In the genomic region with DNA sequence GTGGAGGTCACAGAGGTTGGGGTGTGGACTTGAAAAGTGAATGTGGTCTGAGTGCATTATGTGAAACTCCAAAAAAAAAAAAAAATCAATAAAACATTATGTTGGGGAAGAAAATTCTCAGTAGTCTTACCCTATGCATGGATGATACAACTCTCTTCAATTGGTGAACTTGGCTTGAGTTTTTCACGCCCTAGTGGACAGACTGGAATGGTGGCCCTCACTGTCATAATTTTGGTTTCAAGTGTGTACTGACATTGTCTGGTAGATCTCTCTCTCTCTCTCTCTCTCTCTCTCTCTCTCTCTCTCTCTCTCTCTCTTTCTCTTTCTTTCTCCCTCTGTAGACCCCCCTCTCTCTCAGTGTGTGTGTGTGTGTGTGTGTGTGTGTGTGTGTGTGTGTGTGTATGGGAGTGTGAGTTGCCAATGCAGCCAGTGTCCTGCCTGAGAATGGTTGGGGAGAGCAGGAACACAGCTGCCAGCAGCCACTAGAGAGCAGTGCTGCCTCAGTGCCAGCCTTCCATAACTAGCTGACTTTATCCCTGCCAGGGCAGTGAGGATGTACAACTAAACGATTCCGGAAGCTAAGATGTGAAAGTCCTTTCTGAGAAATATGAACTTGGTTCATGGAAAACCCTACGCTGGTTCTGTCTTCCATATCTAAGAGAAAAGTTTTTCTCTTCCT, we compare ENCODE assay signal across 8 mouse cellular contexts.
DNase-seq lines count a peak whose midpoint lies in the region; ATAC-seq and TF ChIP-seq lines count a peak whose summit lies in the region.

No protein-coding gene starts in this region.

- no peak for TF ChIP-seq POLR2A in CH12.LX (IDR thresholded peaks at IDR 0.05; ENCODE audit: low read depth, low read length)

- H3K4me2 ChIP-seq in CH12.LX (ENCODE audit: insufficient read depth, low read depth, poor library complexity, severe bottlenecking), result no peak overlapping the region
- no peak overlapping the region for H3K4me2 ChIP-seq in heart, postnatal 0 days (ENCODE audit: low read depth, low read length)
- no peak overlapping the region for H3K4me2 ChIP-seq in kidney, postnatal 0 days (ENCODE audit: low read length)
- no peak overlapping the region for H3K4me2 ChIP-seq in liver, embryonic 14.5 days (ENCODE audit: low read depth)
- H3K4me2 ChIP-seq in neural tube, embryonic 14.5 days (ENCODE audit: low read depth, low read length), result no peak overlapping the region

- H3K4me3 ChIP-seq in CH12.LX (replicated peaks in 1 of 3; ENCODE audit: low read depth in 2 of 3, low read length in 2 of 3, poor library complexity in 1 of 3), result no peak overlapping the region
- no peak overlapping the region for H3K4me3 ChIP-seq in embryonic facial prominence, embryonic 10.5 days
- H3K4me3 ChIP-seq in heart, postnatal 0 days (ENCODE audit: low read depth, low read length), result no peak overlapping the region
- H3K4me3 ChIP-seq in kidney, postnatal 0 days (replicated peaks; ENCODE audit: low read depth, low read length), result no peak overlapping the region
- no peak overlapping the region for H3K4me3 ChIP-seq in liver, embryonic 14.5 days (ENCODE audit: insufficient read depth in 1 of 2, low read depth in 2 of 2, low read length in 2 of 2)
- no peak overlapping the region for H3K4me3 ChIP-seq in neural tube, embryonic 14.5 days (ENCODE audit: low read depth, low read length)

- no peaks in the 10 kb centered on the region for H3K27me3 ChIP-seq in CH12.LX (replicated peaks)
- no peaks in the 10 kb centered on the region for H3K27me3 ChIP-seq in embryonic facial prominence, embryonic 10.5 days (replicated peaks; ENCODE audit: low read depth, poor library complexity, severe bottlenecking)
- no peaks in the 10 kb centered on the region for H3K27me3 ChIP-seq in heart, postnatal 0 days (ENCODE audit: control insufficient read depth, insufficient read depth, low read length)
- no peaks in the 10 kb centered on the region for H3K27me3 ChIP-seq in kidney, postnatal 0 days (ENCODE audit: insufficient read depth, low read length)
- no peaks in the 10 kb centered on the region for H3K27me3 ChIP-seq in liver, embryonic 14.5 days (ENCODE audit: control insufficient read depth, insufficient read depth, low read length)
- no peaks in the 10 kb centered on the region for H3K27me3 ChIP-seq in neural tube, embryonic 14.5 days (ENCODE audit: control insufficient read depth, insufficient read depth, low read length)

- peak; percentile 51 for DNase-seq in CH12.LX (ENCODE audit: extremely low read depth)
- DNase-seq in adrenal gland, adult 8-10 months, result peak; percentile 32
- DNase-seq in embryonic facial prominence, embryonic 10.5 days (ENCODE audit: low spot score), result peak; percentile 60
- peak; percentile 72 for DNase-seq in heart, postnatal 0 days (ENCODE audit: low spot score)
- peak; percentile 82 for DNase-seq in kidney, postnatal 0 days (ENCODE audit: low spot score)
- no peak for DNase-seq in liver, embryonic 14.5 days (ENCODE audit: low read depth in 3 of 3, low spot score in 3 of 3)
- DNase-seq in c-Kit-positive CD71-positive TER-119-positive erythroid progenitor cells, embryonic 14.5 days (ENCODE audit: low spot score), result no peak

- peak; percentile 90 for TF ChIP-seq RAD21 in CH12.LX (IDR thresholded peaks at IDR 0.05; ENCODE audit: low read depth, low read length)

- TF ChIP-seq CTCF in CH12.LX (conservative IDR thresholded peaks at IDR 0.05 in 1 of 2, IDR thresholded peaks at IDR 0.05 in 1 of 2; ENCODE audit: low read depth in 2 of 2, low read length in 2 of 2), result peak; percentile 40 to 87
- peak; percentile 87 for TF ChIP-seq CTCF in heart, postnatal 0 days (IDR thresholded peaks at IDR 0.05; ENCODE audit: low read depth)
- TF ChIP-seq CTCF in kidney, postnatal 0 days (IDR thresholded peaks at IDR 0.05; ENCODE audit: low read depth), result peak; percentile 79
- TF ChIP-seq CTCF in liver, embryonic 14.5 days (IDR thresholded peaks at IDR 0.05; ENCODE audit: low read depth), result peak; percentile 65

- H3K79me2 ChIP-seq in CH12.LX (replicated peaks; ENCODE audit: control insufficient read depth, extremely low read depth, insufficient read depth, poor library complexity, severe bottlenecking), result no peaks in the 10 kb centered on the region

- peaks cover 2 to 13% of the 10 kb centered on the region in 2 experiments for H3K36me3 ChIP-seq in CH12.LX (replicated peaks in 1 of 2; ENCODE audit: control insufficient read depth in 1 of 2, insufficient read depth in 1 of 2, low read length in 1 of 2)
- H3K36me3 ChIP-seq in embryonic facial prominence, embryonic 10.5 days (replicated peaks), result peaks cover 3% of the 10 kb centered on the region; the same call in 1 of the 2 replicates
- peaks cover 2% of the 10 kb centered on the region; the same call in 1 of the 2 replicates for H3K36me3 ChIP-seq in heart, postnatal 0 days (replicated peaks; ENCODE audit: control insufficient read depth, insufficient read depth, low read length)
- no peaks in the 10 kb centered on the region for H3K36me3 ChIP-seq in kidney, postnatal 0 days (ENCODE audit: insufficient read depth, low read length)
- H3K36me3 ChIP-seq in liver, embryonic 14.5 days (replicated peaks; ENCODE audit: control insufficient read depth, insufficient read depth, low read depth), result no peaks in the 10 kb centered on the region
- no peaks in the 10 kb centered on the region for H3K36me3 ChIP-seq in neural tube, embryonic 14.5 days (ENCODE audit: control insufficient read depth, insufficient read depth, low read length)

- WGBS in embryonic facial prominence, embryonic 10.5 days, result 63% methylated on average over 4 of the region's 4 CpGs
- 41% methylated on average over 4 of the region's 4 CpGs for WGBS in heart, postnatal 0 days
- 48% methylated on average over 4 of the region's 4 CpGs for WGBS in kidney, postnatal 0 days
- 46% methylated on average over 4 of the region's 4 CpGs for WGBS in liver, embryonic 14.5 days (ENCODE audit: insufficient replicate concordance)
- 68% methylated on average over 4 of the region's 4 CpGs for WGBS in neural tube, embryonic 14.5 days

- in situ Hi-C loops in CH12.LX (cut with MboI; ENCODE audit: low pct_ligation_motif_present, low pct_unique_long_range_greater_than_20kb, low sequenced_read_pairs), result no loop called here

- dilution Hi-C loops in CH12.LX (cut with MboI; ENCODE audit: extremely low pct_ligation_motif_present, extremely low pct_unique_long_range_greater_than_20kb, low sequenced_read_pairs), result no loop called here

- ATAC-seq in heart, postnatal 0 days (ENCODE audit: insufficient read depth, low read depth), result peak; percentile 83
- no peak for ATAC-seq in kidney, postnatal 0 days (replicated peaks; ENCODE audit: low FRiP score, low read depth)
- no peak for ATAC-seq in liver, embryonic 14.5 days (ENCODE audit: insufficient read depth)
- ATAC-seq in neural tube, embryonic 14.5 days (ENCODE audit: low read depth), result peak; percentile 84

- no peak overlapping the region for H3K27ac ChIP-seq in CH12.LX (ENCODE audit: insufficient read depth, low read depth)
- H3K27ac ChIP-seq in embryonic facial prominence, embryonic 10.5 days (replicated peaks), result no peak overlapping the region
- no peak overlapping the region for H3K27ac ChIP-seq in heart, postnatal 0 days (ENCODE audit: low read depth)
- no peak overlapping the region for H3K27ac ChIP-seq in kidney, postnatal 0 days
- H3K27ac ChIP-seq in liver, embryonic 14.5 days, result no peak overlapping the region
- H3K27ac ChIP-seq in neural tube, embryonic 14.5 days (ENCODE audit: low read depth, low read length), result no peak overlapping the region

- peaks cover 2 to 7% of the 10 kb centered on the region in 2 experiments; a peak in 2 of 4 replicates for H3K4me1 ChIP-seq in CH12.LX (ENCODE audit: control insufficient read depth in 1 of 2, insufficient read depth in 2 of 2)
- H3K4me1 ChIP-seq in embryonic facial prominence, embryonic 10.5 days, result peaks cover 13% of the 10 kb centered on the region
- peaks cover 11% of the 10 kb centered on the region; the same call in 1 of the 2 replicates for H3K4me1 ChIP-seq in heart, postnatal 0 days (ENCODE audit: control insufficient read depth, insufficient read depth)
- no peaks in the 10 kb centered on the region for H3K4me1 ChIP-seq in kidney, postnatal 0 days (replicated peaks; ENCODE audit: insufficient read depth, low read length)
- no peaks in the 10 kb centered on the region for H3K4me1 ChIP-seq in liver, embryonic 14.5 days (replicated peaks; ENCODE audit: control insufficient read depth in 2 of 2, insufficient read depth in 2 of 2, low read length in 1 of 2)
- no peaks in the 10 kb centered on the region for H3K4me1 ChIP-seq in neural tube, embryonic 14.5 days (ENCODE audit: control insufficient read depth, insufficient read depth, low read length)

- TF ChIP-seq EP300 in CH12.LX (IDR thresholded peaks at IDR 0.05; ENCODE audit: low read length), result no peak
- TF ChIP-seq EP300 in heart, postnatal 0 days (IDR thresholded peaks at IDR 0.05; ENCODE audit: low read depth), result no peak
- no peak for TF ChIP-seq EP300 in liver, embryonic 14.5 days (IDR thresholded peaks at IDR 0.05; ENCODE audit: low read depth)

- H3K9me3 ChIP-seq in CH12.LX (replicated peaks; ENCODE audit: low read length), result no peaks in the 10 kb centered on the region
- no peaks in the 10 kb centered on the region for H3K9me3 ChIP-seq in embryonic facial prominence, embryonic 10.5 days
- H3K9me3 ChIP-seq in heart, postnatal 0 days (replicated peaks; ENCODE audit: control insufficient read depth, low read length), result no peaks in the 10 kb centered on the region
- no peaks in the 10 kb centered on the region for H3K9me3 ChIP-seq in kidney, postnatal 0 days (replicated peaks; ENCODE audit: low read length)
- H3K9me3 ChIP-seq in liver, embryonic 14.5 days (ENCODE audit: control insufficient read depth, low read length), result no peaks in the 10 kb centered on the region
- H3K9me3 ChIP-seq in neural tube, embryonic 14.5 days (ENCODE audit: control insufficient read depth, low read length), result no peaks in the 10 kb centered on the region

- H3K9ac ChIP-seq in CH12.LX (ENCODE audit: insufficient read depth, low read depth), result no peak overlapping the region
- no peak overlapping the region for H3K9ac ChIP-seq in heart, postnatal 0 days (replicated peaks; ENCODE audit: low read depth, low read length)
- no peak overlapping the region for H3K9ac ChIP-seq in kidney, postnatal 0 days (ENCODE audit: low read depth, low read length)
- H3K9ac ChIP-seq in liver, embryonic 14.5 days (replicated peaks), result no peak overlapping the region
- H3K9ac ChIP-seq in neural tube, embryonic 14.5 days (replicated peaks; ENCODE audit: low read depth, low read length), result no peak overlapping the region

TF ChIP-seq in CH12.LX, 34 proteins besides CTCF, POLR2A, EP300 and RAD21 (continues in another document):
- TF ChIP-seq BHLHE40 (IDR thresholded peaks at IDR 0.05; ENCODE audit: low read depth, low read length), result no peak
- TF ChIP-seq ZC3H11A (IDR thresholded peaks at IDR 0.05; ENCODE audit: low read depth, low read length), result peak; percentile 64
- TF ChIP-seq CHD1 (IDR thresholded peaks at IDR 0.05; ENCODE audit: low read depth, low read length), result no peak
- no peak for TF ChIP-seq RCOR1 (conservative IDR thresholded peaks at IDR 0.05; ENCODE audit: low read depth, low read length)
- no peak for TF ChIP-seq NELFE (IDR thresholded peaks at IDR 0.05; ENCODE audit: low read depth, low read length)
- TF ChIP-seq ELF1 (IDR thresholded peaks at IDR 0.05; ENCODE audit: low read depth, low read length), result 0 out of 2 replicates have a peak, but pooled peaks have one; percentile 24
- TF ChIP-seq ZNF384 (IDR thresholded peaks at IDR 0.05; ENCODE audit: low read depth, low read length), result no peak

Comparison
In these comparisons a context has a peak if more than half of its experiments do, and no peak if none do; other contexts are left out.
1. DNase-seq: peak in CH12.LX (single experiment), adrenal gland, adult 8-10 months (single experiment), embryonic facial prominence, embryonic 10.5 days (single experiment), heart, postnatal 0 days (single experiment) and kidney, postnatal 0 days (single experiment); none in liver, embryonic 14.5 days (0 of 3) and c-Kit-positive CD71-positive TER-119-positive erythroid progenitor cells, embryonic 14.5 days (single experiment).
2. ATAC-seq: peak in heart, postnatal 0 days (single experiment) and neural tube, embryonic 14.5 days (single experiment); none in kidney, postnatal 0 days (single experiment) and liver, embryonic 14.5 days (single experiment).
3. Peak in every context shown above with its lines, with median percentiles within 50 percentile points of each other: CTCF ChIP-seq.